Mouse (Mus musculus): Measurements from ENCODE around the gene Hsd11b2. TPM values are rescaled to one million over a fixed set of nuclear protein-coding genes. Genes with fewer than 3 reads are reported as not detected.

The Hsd11b2 gene
- polyA plus RNA-seq, 1 experiment from 2014 or later = 3.9 TPM

GRCm38 (mm10) chr8:105489281-105489680, 29.3 kb upstream of the Hsd11b2 start:
- no peaks in the 10 kb centered on the region for H3K27me3 ChIP-seq
- H3K9me3 ChIP-seq (replicated peaks) = no peaks in the 10 kb centered on the region
- no peak for ATAC-seq
- H3K4me2 ChIP-seq = no peak overlapping the region
- 47% methylated on average over 1 of the region's 1 CpGs for WGBS
- H3K4me3 ChIP-seq = no peak overlapping the region
- no peaks in the 10 kb centered on the region for H3K4me1 ChIP-seq
- peaks cover 6% of the 10 kb centered on the region; the same call in 1 of the 2 replicates for H3K36me3 ChIP-seq (ENCODE audit: poor library complexity, severe bottlenecking)
- H3K27ac ChIP-seq = no peak overlapping the region
- H3K9ac ChIP-seq = no peak overlapping the region

- Histone ChIP-seq H3K27me3 (no peaks in the 10 kb centered on the region), H3K9ac (no peak overlapping the region), H3K4me2 (no peak overlapping the region), H3K4me1 (peaks cover 20% of the 10 kb centered on the region), H3K36me3 (ENCODE audit: poor library complexity, severe bottlenecking) (no peaks in the 10 kb centered on the region), H3K27ac (no peak overlapping the region), H3K4me3 (no peak overlapping the region), H3K9me3 (replicated peaks) (no peaks in the 10 kb centered on the region)
- no peak for ATAC-seq
- WGBS = 72% methylated on average over 3 of the region's 3 CpGs
Observed at GRCm38 (mm10) chr8:105493495-105493894, 25.1 kb upstream of the Hsd11b2 start.

- H3K9ac ChIP-seq = no peak overlapping the region
- no peaks in the 10 kb centered on the region for H3K9me3 ChIP-seq (replicated peaks)
- H3K4me2 ChIP-seq = no peak overlapping the region
- H3K27me3 ChIP-seq = no peaks in the 10 kb centered on the region
- ATAC-seq = no peak
- no peaks in the 10 kb centered on the region for H3K36me3 ChIP-seq (ENCODE audit: poor library complexity, severe bottlenecking)
- WGBS = 93% methylated on average over 3 of the region's 3 CpGs
- H3K4me1 ChIP-seq = peaks cover 20% of the 10 kb centered on the region
- peak overlapping the region; percentile 1; the same call in 1 of the 2 replicates for H3K27ac ChIP-seq
- no peak overlapping the region for H3K4me3 ChIP-seq
Observed at GRCm38 (mm10) chr8:105494566-105494965, 24.0 kb upstream of the Hsd11b2 start.

GRCm38 (mm10) chr8:105495350-105496302, 22.9 kb upstream of the Hsd11b2 start:
- WGBS = 23% methylated on average over 17 of the region's 17 CpGs
- H3K27ac ChIP-seq = peak overlapping the region; percentile 68; the same call in 1 of the 2 replicates
- ATAC-seq = peak; percentile 46; the same call in 1 of the 2 replicates
- H3K36me3 ChIP-seq (ENCODE audit: poor library complexity, severe bottlenecking) = no peaks in the 10 kb centered on the region
- peaks cover 20% of the 10 kb centered on the region for H3K4me1 ChIP-seq
- H3K27me3 ChIP-seq = no peaks in the 10 kb centered on the region
- peak overlapping the region; percentile 90; the same call in 1 of the 2 replicates for H3K9ac ChIP-seq
- peak overlapping the region; percentile 89 for H3K4me3 ChIP-seq
- peak overlapping the region; percentile 95 for H3K4me2 ChIP-seq
- no peaks in the 10 kb centered on the region for H3K9me3 ChIP-seq (replicated peaks)

GRCm38 (mm10) chr8:105496439-105497180, 21.9 kb upstream of the Hsd11b2 start, which contains the start of gene Zdhhc1:
Gene Zdhhc1 (minus strand): TSS chr8:105496902.
- no peaks in the 10 kb centered on the region for H3K27me3 ChIP-seq
- peak; percentile 93 for ATAC-seq
- peak within 1 kb of the TSS; percentile 90 for H3K9ac ChIP-seq
- H3K9me3 ChIP-seq (replicated peaks) = no peaks in the 10 kb centered on the region
- H3K27ac ChIP-seq = peak within 1 kb of the TSS; percentile 68; the same call in 1 of the 2 replicates
- WGBS = under 1% methylated on average over 63 of the region's 68 CpGs
- H3K4me2 ChIP-seq = peak within 1 kb of the TSS; percentile 95
- H3K36me3 ChIP-seq (ENCODE audit: poor library complexity, severe bottlenecking) = no peaks in the 10 kb centered on the region
- peaks cover 20% of the 10 kb centered on the region for H3K4me1 ChIP-seq
- H3K4me3 ChIP-seq = peak within 1 kb of the TSS; percentile 89

GRCm38 (mm10) chr8:105499787-105500186, 18.8 kb upstream of the Hsd11b2 start:
- peaks cover 23% of the 10 kb centered on the region for H3K4me1 ChIP-seq
- H3K36me3 ChIP-seq (ENCODE audit: poor library complexity, severe bottlenecking) = no peaks in the 10 kb centered on the region
- H3K4me3 ChIP-seq = no peak overlapping the region
- H3K9me3 ChIP-seq (replicated peaks) = no peaks in the 10 kb centered on the region
- H3K9ac ChIP-seq = no peak overlapping the region
- WGBS = 77% methylated on average over 12 of the region's 12 CpGs
- no peak for ATAC-seq
- H3K27ac ChIP-seq = no peak overlapping the region
- H3K27me3 ChIP-seq = no peaks in the 10 kb centered on the region
- H3K4me2 ChIP-seq = no peak overlapping the region

- H3K9me3 ChIP-seq (replicated peaks) = no peaks in the 10 kb centered on the region
- no peak overlapping the region for H3K27ac ChIP-seq
- no peak overlapping the region for H3K4me3 ChIP-seq
- H3K4me2 ChIP-seq = no peak overlapping the region
- 92% methylated on average over 3 of the region's 3 CpGs for WGBS
- H3K27me3 ChIP-seq = no peaks in the 10 kb centered on the region
- no peaks in the 10 kb centered on the region for H3K36me3 ChIP-seq (ENCODE audit: poor library complexity, severe bottlenecking)
- ATAC-seq = no peak
- H3K4me1 ChIP-seq = 0 out of 2 replicates have a peak, but pooled peaks cover 9% of the 10 kb centered on the region
- no peak overlapping the region for H3K9ac ChIP-seq
Observed at GRCm38 (mm10) chr8:105504617-105505016, 13.9 kb upstream of the Hsd11b2 start.

GRCm38 (mm10) chr8:105506977-105507376, 11.6 kb upstream of the Hsd11b2 start:
- 84% methylated on average over 6 of the region's 6 CpGs for WGBS
- H3K4me2 ChIP-seq = no peak overlapping the region

GRCm38 (mm10) chr8:105508758-105509157, 9.8 kb upstream of the Hsd11b2 start:
- Histone ChIP-seq H3K27me3 (no peaks in the 10 kb centered on the region), H3K4me3 (no peak overlapping the region), H3K27ac (no peak overlapping the region), H3K9ac (no peak overlapping the region), H3K36me3 (ENCODE audit: poor library complexity, severe bottlenecking) (no peaks in the 10 kb centered on the region), H3K4me2 (no peak overlapping the region), H3K9me3 (replicated peaks) (no peaks in the 10 kb centered on the region), H3K4me1 (0 out of 2 replicates have a peak, but pooled peaks cover 6% of the 10 kb centered on the region)
- ATAC-seq = no peak
- WGBS = 57% methylated on average over 1 of the region's 2 CpGs

More at GRCm38 (mm10) chr8:105506977-105507376, 11.6 kb upstream of the Hsd11b2 start:
- H3K9me3 ChIP-seq (replicated peaks) = no peaks in the 10 kb centered on the region
- H3K9ac ChIP-seq = no peak overlapping the region
- no peak overlapping the region for H3K27ac ChIP-seq
- H3K4me3 ChIP-seq = no peak overlapping the region
- H3K27me3 ChIP-seq = no peaks in the 10 kb centered on the region
- H3K36me3 ChIP-seq (ENCODE audit: poor library complexity, severe bottlenecking) = no peaks in the 10 kb centered on the region
- H3K4me1 ChIP-seq = 0 out of 2 replicates have a peak, but pooled peaks cover 9% of the 10 kb centered on the region
- no peak for ATAC-seq

GRCm38 (mm10) chr8:105509997-105510735, 8.4 kb upstream of the Hsd11b2 start:
- no peak for ATAC-seq
- WGBS = 61% methylated on average over 12 of the region's 12 CpGs
- H3K4me3 ChIP-seq = no peak overlapping the region

GRCm38 (mm10) chr8:105514194-105514593, 4.4 kb upstream of the Hsd11b2 start:
- Histone ChIP-seq H3K4me3 (no peak overlapping the region), H3K9ac (no peak overlapping the region), H3K4me2 (no peak overlapping the region), H3K27me3 (peaks cover 25% of the 10 kb centered on the region), H3K9me3 (replicated peaks) (no peaks in the 10 kb centered on the region), H3K4me1 (peaks cover 20% of the 10 kb centered on the region), H3K27ac (no peak overlapping the region), H3K36me3 (ENCODE audit: poor library complexity, severe bottlenecking) (no peaks in the 10 kb centered on the region)
- 91% methylated on average over 6 of the region's 6 CpGs for WGBS
- ATAC-seq = no peak

More at GRCm38 (mm10) chr8:105509997-105510735, 8.4 kb upstream of the Hsd11b2 start:
- 0 out of 2 replicates have a peak, but pooled peaks cover 6% of the 10 kb centered on the region for H3K4me1 ChIP-seq
- no peaks in the 10 kb centered on the region for H3K9me3 ChIP-seq (replicated peaks)
- H3K36me3 ChIP-seq (ENCODE audit: poor library complexity, severe bottlenecking) = no peaks in the 10 kb centered on the region
- no peak overlapping the region for H3K9ac ChIP-seq
- H3K27ac ChIP-seq = no peak overlapping the region
- no peak overlapping the region for H3K4me2 ChIP-seq
- no peaks in the 10 kb centered on the region for H3K27me3 ChIP-seq

Data from forebrain, embryonic 13.5 days (tissue).